Mouse (Mus musculus): ENCODE measurements at regions not wholly inside any gene's neighbourhood (a gene's known extent, or its start where the extent isn't known, plus 50 kb on each side); places are given as distances from the start of the nearest gene placed in this dataset.

GRCm38 (mm10) chr10:93361654-93362195, 50.8 kb upstream of the Elk3 start:
- Histone ChIP-seq H3K27me3 (replicated peaks; ENCODE audit: control insufficient read depth, insufficient read depth, low read length) (no peaks in the 10 kb centered on the region), H3K4me1 (replicated peaks; ENCODE audit: control insufficient read depth, insufficient read depth, low read length) (no peaks in the 10 kb centered on the region), H3K36me3 (ENCODE audit: control insufficient read depth, insufficient read depth) (no peaks in the 10 kb centered on the region), H3K9me3 (ENCODE audit: control insufficient read depth) (no peaks in the 10 kb centered on the region), H3K4me3 (ENCODE audit: low read depth, low read length) (no peak overlapping the region), H3K4me2 (replicated peaks; ENCODE audit: low read depth) (no peak overlapping the region), H3K27ac (ENCODE audit: low read depth, low read length) (no peak overlapping the region), H3K9ac (ENCODE audit: low read depth, low read length) (no peak overlapping the region)
- no peak for ATAC-seq
- 71% methylated on average over 9 of the region's 9 CpGs for WGBS
- TF ChIP-seq CTCF (IDR thresholded peaks at IDR 0.05; ENCODE audit: low read depth) = no peak

GRCm38 (mm10) chr10:93364108-93364793, 53.3 kb upstream of the Elk3 start:
- no peaks in the 10 kb centered on the region for H3K4me1 ChIP-seq (replicated peaks; ENCODE audit: control insufficient read depth, insufficient read depth, low read length)
- TF ChIP-seq CTCF (IDR thresholded peaks at IDR 0.05; ENCODE audit: low read depth) = no peak
- no peak overlapping the region for H3K4me3 ChIP-seq (ENCODE audit: low read depth, low read length)
- H3K9me3 ChIP-seq (ENCODE audit: control insufficient read depth) = no peaks in the 10 kb centered on the region
- no peak overlapping the region for H3K27ac ChIP-seq (ENCODE audit: low read depth, low read length)
- WGBS = 76% methylated on average over 3 of the region's 3 CpGs
- H3K27me3 ChIP-seq (replicated peaks; ENCODE audit: control insufficient read depth, insufficient read depth, low read length) = no peaks in the 10 kb centered on the region
- no peaks in the 10 kb centered on the region for H3K36me3 ChIP-seq (ENCODE audit: control insufficient read depth, insufficient read depth)
- ATAC-seq = no peak
- H3K9ac ChIP-seq (ENCODE audit: low read depth, low read length) = no peak overlapping the region
- no peak overlapping the region for H3K4me2 ChIP-seq (replicated peaks; ENCODE audit: low read depth)

- Histone ChIP-seq H3K4me3 (ENCODE audit: low read depth, low read length) (no peak overlapping the region), H3K4me2 (replicated peaks; ENCODE audit: low read depth) (no peak overlapping the region), H3K4me1 (replicated peaks; ENCODE audit: control insufficient read depth, insufficient read depth, low read length) (no peaks in the 10 kb centered on the region), H3K9ac (ENCODE audit: low read depth, low read length) (no peak overlapping the region), H3K36me3 (ENCODE audit: control insufficient read depth, insufficient read depth) (no peaks in the 10 kb centered on the region), H3K9me3 (ENCODE audit: control insufficient read depth) (no peaks in the 10 kb centered on the region), H3K27ac (ENCODE audit: low read depth, low read length) (no peak overlapping the region), H3K27me3 (replicated peaks; ENCODE audit: control insufficient read depth, insufficient read depth, low read length) (no peaks in the 10 kb centered on the region)
- WGBS = 76% methylated on average over 7 of the region's 7 CpGs
- no peak for TF ChIP-seq CTCF (IDR thresholded peaks at IDR 0.05; ENCODE audit: low read depth)
- no peak for ATAC-seq
Measured at GRCm38 (mm10) chr10:93364881-93365280, 53.9 kb upstream of the Elk3 start.

- Histone ChIP-seq H3K4me1 (replicated peaks; ENCODE audit: control insufficient read depth, insufficient read depth, low read length) (no peaks in the 10 kb centered on the region), H3K36me3 (ENCODE audit: control insufficient read depth, insufficient read depth) (no peaks in the 10 kb centered on the region), H3K4me2 (replicated peaks; ENCODE audit: low read depth) (no peak overlapping the region), H3K9me3 (ENCODE audit: control insufficient read depth) (no peaks in the 10 kb centered on the region), H3K4me3 (ENCODE audit: low read depth, low read length) (no peak overlapping the region), H3K27me3 (replicated peaks; ENCODE audit: control insufficient read depth, insufficient read depth, low read length) (no peaks in the 10 kb centered on the region), H3K27ac (ENCODE audit: low read depth, low read length) (no peak overlapping the region), H3K9ac (ENCODE audit: low read depth, low read length) (no peak overlapping the region)
- no peak for ATAC-seq
- no peak for TF ChIP-seq CTCF (IDR thresholded peaks at IDR 0.05; ENCODE audit: low read depth)
- WGBS = 66% methylated on average over 6 of the region's 6 CpGs
Measured at GRCm38 (mm10) chr10:93365318-93365717, 54.4 kb upstream of the Elk3 start.

- no peak overlapping the region for H3K27ac ChIP-seq (ENCODE audit: low read depth, low read length)
- no peak for ATAC-seq
- 85% methylated on average over 5 of the region's 5 CpGs for WGBS
Measured at GRCm38 (mm10) chr10:93365824-93366223, 54.9 kb upstream of the Elk3 start.

GRCm38 (mm10) chr10:93369737-93370136, 58.8 kb upstream of the Elk3 start:
- H3K9me3 ChIP-seq (ENCODE audit: control insufficient read depth) = no peaks in the 10 kb centered on the region
- H3K27me3 ChIP-seq (replicated peaks; ENCODE audit: control insufficient read depth, insufficient read depth, low read length) = no peaks in the 10 kb centered on the region
- H3K36me3 ChIP-seq (ENCODE audit: control insufficient read depth, insufficient read depth) = no peaks in the 10 kb centered on the region
- no peak for ATAC-seq
- TF ChIP-seq CTCF (IDR thresholded peaks at IDR 0.05; ENCODE audit: low read depth) = no peak
- H3K4me2 ChIP-seq (replicated peaks; ENCODE audit: low read depth) = no peak overlapping the region
- no peaks in the 10 kb centered on the region for H3K4me1 ChIP-seq (replicated peaks; ENCODE audit: control insufficient read depth, insufficient read depth, low read length)
- no peak overlapping the region for H3K9ac ChIP-seq (ENCODE audit: low read depth, low read length)
- H3K27ac ChIP-seq (ENCODE audit: low read depth, low read length) = no peak overlapping the region
- 68% methylated on average over 3 of the region's 3 CpGs for WGBS
- no peak overlapping the region for H3K4me3 ChIP-seq (ENCODE audit: low read depth, low read length)

More at GRCm38 (mm10) chr10:93365824-93366223, 54.9 kb upstream of the Elk3 start:
- Histone ChIP-seq H3K27me3 (replicated peaks; ENCODE audit: control insufficient read depth, insufficient read depth, low read length) (no peaks in the 10 kb centered on the region), H3K4me3 (ENCODE audit: low read depth, low read length) (no peak overlapping the region), H3K9ac (ENCODE audit: low read depth, low read length) (no peak overlapping the region), H3K36me3 (ENCODE audit: control insufficient read depth, insufficient read depth) (no peaks in the 10 kb centered on the region), H3K9me3 (ENCODE audit: control insufficient read depth) (no peaks in the 10 kb centered on the region), H3K4me2 (replicated peaks; ENCODE audit: low read depth) (no peak overlapping the region), H3K4me1 (replicated peaks; ENCODE audit: control insufficient read depth, insufficient read depth, low read length) (no peaks in the 10 kb centered on the region)
- no peak for TF ChIP-seq CTCF (IDR thresholded peaks at IDR 0.05; ENCODE audit: low read depth)

Measured in intestine, postnatal 0 days (tissue).